Mouse (Mus musculus): Measurements from ENCODE around the gene Ddx42. TPM values are rescaled to one million over a fixed set of nuclear protein-coding genes. Genes with fewer than 3 reads are reported as not detected.
"Not testable (repeated sequence)": the region's sequence is repeated elsewhere in the genome, so short reads cannot be mapped to it uniquely, and the experiment has no call there.

Gene Ddx42
- polyA plus RNA-seq, 1 experiment: 13.2 TPM

- peaks cover 2% of the 10 kb centered on the region for H3K36me3 ChIP-seq (ENCODE audit: control insufficient read depth, insufficient read depth, low read length)
- no peaks in the 10 kb centered on the region for H3K27me3 ChIP-seq (ENCODE audit: control insufficient read depth, insufficient read depth, low read length)
- H3K27ac ChIP-seq (ENCODE audit: control insufficient read depth, insufficient read depth, low read depth, low read length): no peak overlapping the region
- TF ChIP-seq POLR2A (IDR thresholded peaks at IDR 0.05; ENCODE audit: control insufficient read depth, low read depth, low read length): no peak
- no peak for TF ChIP-seq CTCF (IDR thresholded peaks at IDR 0.05; ENCODE audit: control insufficient read depth, insufficient read depth, insufficient replicate concordance, low read depth, low read length)
- H3K4me3 ChIP-seq (ENCODE audit: control insufficient read depth, low read depth, low read length): no peak overlapping the region
- no peaks in the 10 kb centered on the region for H3K4me1 ChIP-seq (ENCODE audit: control insufficient read depth, insufficient read depth, low read length)
These were observed 15.2 kb upstream of the Ddx42 start for GRCm38 (mm10) chr11:106201337-106202122.

DNA sequence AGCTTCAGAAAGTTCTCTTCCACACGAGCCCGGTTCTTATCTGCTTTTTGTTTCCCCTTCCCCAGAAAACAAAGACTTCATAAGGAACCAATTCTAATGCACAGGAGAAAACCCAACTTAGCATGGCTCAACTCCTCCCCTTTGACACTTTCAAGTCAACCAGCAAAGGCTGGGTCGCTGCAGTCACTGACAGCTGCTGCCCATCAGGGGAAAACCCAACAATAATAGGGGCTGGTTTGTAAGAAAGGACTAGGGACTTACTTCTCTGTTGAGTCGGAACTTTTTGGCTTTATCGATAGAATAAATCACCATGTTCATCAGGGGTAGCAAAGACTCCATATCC is 14.6 kb upstream of the Ddx42 start, which contains the start of gene Strada:
Strada (minus strand) TSS at position 46 of the 343 bp plus-strand sequence.
- Histone ChIP-seq H3K27ac (ENCODE audit: control insufficient read depth, insufficient read depth, low read depth, low read length) (no peak within 1 kb of the TSS), H3K4me1 (ENCODE audit: control insufficient read depth, insufficient read depth, low read length) (no peaks in the 10 kb centered on the region), H3K27me3 (ENCODE audit: control insufficient read depth, insufficient read depth, low read length) (no peaks in the 10 kb centered on the region), H3K4me3 (ENCODE audit: control insufficient read depth, low read depth, low read length) (no peak within 1 kb of the TSS), H3K36me3 (ENCODE audit: control insufficient read depth, insufficient read depth, low read length) (peaks cover 2% of the 10 kb centered on the region)
- TF ChIP-seq POLR2A (IDR thresholded peaks at IDR 0.05; ENCODE audit: control insufficient read depth, low read depth, low read length) (no peak), CTCF (IDR thresholded peaks at IDR 0.05; ENCODE audit: control insufficient read depth, insufficient read depth, insufficient replicate concordance, low read depth, low read length) (no peak)

DNA sequence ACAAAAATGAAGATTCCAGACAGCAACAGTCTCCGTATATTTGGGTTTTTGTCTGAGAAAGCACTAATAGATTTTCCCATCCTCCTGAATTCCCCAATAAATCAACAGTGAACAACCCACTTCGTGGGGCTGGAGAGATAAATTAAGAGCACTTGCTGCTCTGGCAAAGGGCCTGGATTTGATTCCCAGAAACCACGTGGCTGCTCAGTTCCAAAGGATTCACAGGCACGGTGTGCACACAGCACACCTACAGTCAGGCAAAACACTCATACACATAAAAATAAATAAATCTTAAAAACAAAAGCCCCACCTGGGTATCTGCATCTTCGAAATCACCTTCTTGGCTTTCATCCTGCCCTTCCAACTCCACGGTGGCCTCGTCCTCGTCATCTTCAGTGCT is 4.0 kb upstream of the Ddx42 start:
- H3K36me3 ChIP-seq (ENCODE audit: control insufficient read depth, insufficient read depth, low read length): peaks cover 5% of the 10 kb centered on the region
- H3K4me3 ChIP-seq (ENCODE audit: control insufficient read depth, low read depth, low read length): no peak overlapping the region
- peaks cover 4% of the 10 kb centered on the region for H3K4me1 ChIP-seq (ENCODE audit: control insufficient read depth, insufficient read depth, low read length)
- H3K27ac ChIP-seq (ENCODE audit: control insufficient read depth, insufficient read depth, low read depth, low read length): no peak overlapping the region
- TF ChIP-seq CTCF (IDR thresholded peaks at IDR 0.05; ENCODE audit: control insufficient read depth, insufficient read depth, insufficient replicate concordance, low read depth, low read length) (no peak), POLR2A (IDR thresholded peaks at IDR 0.05; ENCODE audit: control insufficient read depth, low read depth, low read length) (no peak)
- no peaks in the 10 kb centered on the region for H3K27me3 ChIP-seq (ENCODE audit: control insufficient read depth, insufficient read depth, low read length)

DNA sequence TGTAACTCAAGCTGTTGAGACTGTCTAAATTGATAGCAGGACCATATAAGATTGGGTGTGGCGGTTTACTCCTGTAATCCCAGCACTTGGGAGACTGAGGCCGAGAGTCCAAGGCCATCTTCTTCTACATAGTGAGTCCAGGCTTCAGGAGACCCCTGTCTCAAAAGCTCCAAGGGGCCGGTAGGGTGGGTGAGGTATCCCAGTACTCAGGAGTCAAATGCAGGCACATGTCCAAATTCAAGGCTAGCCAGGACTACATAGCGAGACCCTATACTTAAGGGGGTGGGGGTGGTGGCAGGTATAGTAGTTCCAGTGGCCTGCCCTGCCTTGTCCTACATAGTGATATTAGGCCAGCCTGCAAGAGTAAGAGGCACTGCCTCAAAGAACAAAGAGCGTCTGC is 1.9 kb upstream of the Ddx42 start:
- no peaks in the 10 kb centered on the region for H3K27me3 ChIP-seq (ENCODE audit: control insufficient read depth, insufficient read depth, low read length)
- H3K36me3 ChIP-seq (ENCODE audit: control insufficient read depth, insufficient read depth, low read length): no peaks in the 10 kb centered on the region
- peak overlapping the region; percentile 69 for H3K4me3 ChIP-seq (ENCODE audit: control insufficient read depth, low read depth, low read length)
- no peak overlapping the region; the same call in 1 of the 2 replicates for H3K27ac ChIP-seq (ENCODE audit: control insufficient read depth, insufficient read depth, low read depth, low read length)
- no peak for TF ChIP-seq CTCF (IDR thresholded peaks at IDR 0.05; ENCODE audit: control insufficient read depth, insufficient read depth, insufficient replicate concordance, low read depth, low read length)
- TF ChIP-seq POLR2A (IDR thresholded peaks at IDR 0.05; ENCODE audit: control insufficient read depth, low read depth, low read length): no peak
- H3K4me1 ChIP-seq (ENCODE audit: control insufficient read depth, insufficient read depth, low read length): peaks cover 7% of the 10 kb centered on the region

- Histone ChIP-seq H3K27me3 (ENCODE audit: control insufficient read depth, insufficient read depth, low read length) (no peaks in the 10 kb centered on the region), H3K4me1 (ENCODE audit: control insufficient read depth, insufficient read depth, low read length) (peaks cover 7% of the 10 kb centered on the region), H3K4me3 (ENCODE audit: control insufficient read depth, low read depth, low read length) (peak overlapping the region; percentile 83; the same call in 1 of the 2 replicates), H3K36me3 (ENCODE audit: control insufficient read depth, insufficient read depth, low read length) (no peaks in the 10 kb centered on the region), H3K27ac (ENCODE audit: control insufficient read depth, insufficient read depth, low read depth, low read length) (peak overlapping the region; percentile 86)
- TF ChIP-seq CTCF (IDR thresholded peaks at IDR 0.05; ENCODE audit: control insufficient read depth, insufficient read depth, insufficient replicate concordance, low read depth, low read length) (no peak), POLR2A (IDR thresholded peaks at IDR 0.05; ENCODE audit: control insufficient read depth, low read depth, low read length) (no peak)
These were observed 1.3 kb upstream of the Ddx42 start for GRCm38 (mm10) chr11:106215450-106215859.

DNA sequence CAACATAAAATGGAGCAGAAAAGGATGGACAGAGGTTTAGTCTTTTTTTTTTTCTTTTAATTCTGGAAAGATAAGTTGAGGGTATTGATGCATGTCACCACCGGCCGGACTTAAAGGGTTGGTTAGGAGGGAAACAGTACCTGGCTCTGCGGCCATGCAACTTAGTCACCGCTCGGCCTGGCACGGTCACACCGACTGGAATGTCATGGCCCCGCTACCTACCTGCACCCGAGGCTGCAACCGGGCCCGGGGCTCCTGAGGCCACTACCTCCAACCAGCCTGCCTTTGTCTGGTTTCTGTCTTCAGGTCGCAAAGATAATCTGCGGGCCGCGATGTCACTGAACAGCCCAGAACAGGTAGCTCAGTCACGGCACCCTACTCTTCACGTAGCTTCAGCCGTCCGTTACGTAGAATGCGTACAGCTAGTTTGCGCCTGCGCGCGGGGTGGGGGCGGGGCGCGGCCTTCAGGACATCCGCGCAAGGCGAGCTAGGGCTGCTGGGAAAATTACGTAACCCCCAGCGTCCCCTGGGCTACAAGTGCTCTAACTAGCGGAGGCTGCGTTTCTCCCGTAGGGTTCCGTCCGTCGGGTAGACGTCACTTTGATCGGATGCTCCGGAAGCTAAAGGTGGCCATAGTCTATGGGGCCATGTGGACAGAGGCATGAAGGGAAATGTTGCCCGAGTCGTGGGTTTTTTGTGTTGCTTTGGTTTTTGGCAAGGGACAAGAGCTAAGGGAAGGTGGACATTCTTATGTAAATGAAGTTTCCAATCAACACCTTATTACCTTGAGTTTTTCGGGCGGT is 598 bp upstream of the Ddx42 start, which contains the start of gene Ccdc47:
Ccdc47 (minus strand) TSS at position 418 of the 803 bp plus-strand sequence.
- TF ChIP-seq POLR2A (IDR thresholded peaks at IDR 0.05; ENCODE audit: control insufficient read depth, low read depth, low read length) (peak; percentile 84), CTCF (IDR thresholded peaks at IDR 0.05; ENCODE audit: control insufficient read depth, insufficient read depth, insufficient replicate concordance, low read depth, low read length) (no peak)
- H3K4me3 ChIP-seq (ENCODE audit: control insufficient read depth, low read depth, low read length): peak within 1 kb of the TSS; percentile 83
- H3K27me3 ChIP-seq (ENCODE audit: control insufficient read depth, insufficient read depth, low read length): no peaks in the 10 kb centered on the region
- H3K36me3 ChIP-seq (ENCODE audit: control insufficient read depth, insufficient read depth, low read length): no peaks in the 10 kb centered on the region
- H3K27ac ChIP-seq (ENCODE audit: control insufficient read depth, insufficient read depth, low read depth, low read length): peak within 1 kb of the TSS; percentile 86
- peaks cover 7% of the 10 kb centered on the region for H3K4me1 ChIP-seq (ENCODE audit: control insufficient read depth, insufficient read depth, low read length)

DNA sequence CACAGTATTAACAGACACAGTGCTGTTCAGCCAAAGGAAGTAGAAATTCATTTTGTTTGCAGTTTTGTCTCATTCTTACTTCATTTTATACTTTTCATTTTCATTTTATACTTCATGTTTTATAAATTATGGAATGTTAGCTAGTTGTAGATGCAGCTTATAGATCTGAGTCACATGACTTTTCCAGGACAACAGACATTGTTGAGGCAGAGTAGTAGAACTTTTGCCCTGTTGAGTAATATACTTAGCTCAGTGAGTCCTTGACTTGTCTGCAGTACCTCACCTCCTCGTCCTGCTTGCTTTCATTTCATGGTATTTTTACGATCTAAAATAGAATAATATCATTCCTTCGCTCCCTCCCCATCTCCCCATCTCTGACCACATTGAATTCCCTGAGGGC is 3.9 kb downstream of the Ddx42 start:
- TF ChIP-seq CTCF (IDR thresholded peaks at IDR 0.05; ENCODE audit: control insufficient read depth, insufficient read depth, insufficient replicate concordance, low read depth, low read length): no peak
- H3K36me3 ChIP-seq (ENCODE audit: control insufficient read depth, insufficient read depth, low read length): no peaks in the 10 kb centered on the region; the same call in 1 of the 2 replicates
- no peak overlapping the region for H3K27ac ChIP-seq (ENCODE audit: control insufficient read depth, insufficient read depth, low read depth, low read length)
- H3K4me1 ChIP-seq (ENCODE audit: control insufficient read depth, insufficient read depth, low read length): peaks cover 4% of the 10 kb centered on the region
- no peaks in the 10 kb centered on the region for H3K27me3 ChIP-seq (ENCODE audit: control insufficient read depth, insufficient read depth, low read length)
- no peak overlapping the region for H3K4me3 ChIP-seq (ENCODE audit: control insufficient read depth, low read depth, low read length)

GRCm38 (mm10) chr11:106233978-106234377 is 17.3 kb downstream of the Ddx42 start:
- H3K27me3 ChIP-seq (ENCODE audit: control insufficient read depth, insufficient read depth, low read length); H3K4me1 ChIP-seq (ENCODE audit: control insufficient read depth, insufficient read depth, low read length); H3K27ac ChIP-seq (ENCODE audit: control insufficient read depth, insufficient read depth, low read depth, low read length); H3K4me3 ChIP-seq (ENCODE audit: control insufficient read depth, low read depth, low read length); H3K36me3 ChIP-seq (ENCODE audit: control insufficient read depth, insufficient read depth, low read length): not testable (repeated sequence)
